In the genomic region with DNA sequence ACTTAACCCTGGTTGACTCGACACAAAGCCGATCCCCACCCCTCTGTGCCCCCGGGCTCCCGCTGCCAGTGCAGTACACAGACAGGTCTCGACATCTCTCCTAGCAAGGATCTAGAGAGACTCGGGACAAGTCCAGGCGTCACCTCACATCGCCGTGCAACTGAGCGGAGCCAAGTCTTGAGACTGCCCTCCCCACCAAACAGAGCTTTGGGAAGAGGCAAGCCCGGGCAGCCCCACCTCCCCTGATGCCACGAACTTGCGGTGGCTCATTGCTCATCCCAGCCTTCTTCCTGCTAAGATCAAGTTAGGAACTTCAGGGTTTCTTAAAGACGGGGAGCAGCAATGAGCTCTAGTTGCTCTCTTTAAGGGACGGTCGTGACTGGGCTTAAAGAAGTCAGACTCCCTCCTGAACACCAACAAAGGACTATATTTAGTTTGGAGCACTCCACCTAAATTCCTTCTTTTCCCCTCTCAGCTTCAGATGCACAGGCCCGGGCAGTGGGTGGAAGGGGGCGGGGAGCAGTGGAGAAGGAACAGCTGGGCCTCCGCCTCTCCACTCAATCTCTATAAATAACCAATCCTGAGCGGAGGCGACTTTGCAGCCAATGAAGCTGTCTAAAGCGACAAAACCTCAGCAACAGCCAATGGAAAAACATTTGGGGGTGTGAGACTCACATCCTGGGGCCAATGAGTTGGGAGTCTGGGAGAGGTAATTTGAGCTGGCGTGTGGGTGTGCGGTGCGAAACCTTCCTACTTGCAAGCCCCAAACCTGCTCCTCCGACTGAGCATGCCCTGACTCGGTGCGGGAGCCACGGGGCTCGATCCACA, we compare ENCODE assay signal across 8 mouse cellular contexts. TPM values are rescaled to one million over a fixed set of nuclear protein-coding genes. Genes with fewer than 3 reads are reported as not detected.
DNase-seq lines count a peak whose midpoint lies in the region; ATAC-seq and TF ChIP-seq lines count a peak whose summit lies in the region.

No protein-coding gene starts in this region.

- H3K4me2 ChIP-seq in heart, embryonic 11.5 days = peak overlapping the region; percentile 71
- H3K4me2 ChIP-seq in kidney, embryonic 16.5 days (replicated peaks; ENCODE audit: low read depth, low read length) = peak overlapping the region; percentile 85
- H3K4me2 ChIP-seq in myocyte (ENCODE audit: low read depth) = peak overlapping the region; percentile 94

- no peaks in the 10 kb centered on the region for H3K79me2 ChIP-seq in liver, adult 2 months (ENCODE audit: control insufficient read depth, insufficient read depth, low read length)
- peaks cover 36% of the 10 kb centered on the region for H3K79me2 ChIP-seq in myocyte (ENCODE audit: control insufficient read depth, insufficient read depth)

- WGBS in heart, embryonic 11.5 days (ENCODE audit: insufficient replicate concordance) = under 1% methylated on average over 30 of the region's 30 CpGs
- WGBS in kidney, embryonic 16.5 days = under 1% methylated on average over 30 of the region's 30 CpGs
- WGBS in liver, adult 2 months = under 1% methylated on average over 30 of the region's 30 CpGs

- TF ChIP-seq POLR2A in brain, embryonic 14.5 days (IDR thresholded peaks at IDR 0.05; ENCODE audit: borderline replicate concordance, extremely low read depth, insufficient read depth, insufficient read length, poor library complexity, severe bottlenecking) = no peak
- TF ChIP-seq POLR2A in liver, adult 2 months (IDR thresholded peaks at IDR 0.05; ENCODE audit: extremely low read depth, insufficient read depth, low read length) = 0 out of 2 replicates have a peak, but pooled peaks have one; percentile 2
- TF ChIP-seq POLR2A in myocyte (IDR thresholded peaks at IDR 0.05; ENCODE audit: insufficient read length, low read depth) = peak; percentile 78

- no peak for TF ChIP-seq CTCF in brain, embryonic 14.5 days (IDR thresholded peaks at IDR 0.05; ENCODE audit: borderline replicate concordance, extremely low read depth, insufficient read depth, insufficient read length)
- no peak for TF ChIP-seq CTCF in liver, adult 2 months (IDR thresholded peaks at IDR 0.05; ENCODE audit: low read depth, low read length)

- H3K9me3 ChIP-seq in erythroblast, embryonic 14.5 days (ENCODE audit: control insufficient read depth, low read length) = no peaks in the 10 kb centered on the region
- no peaks in the 10 kb centered on the region for H3K9me3 ChIP-seq in heart, embryonic 11.5 days (replicated peaks; ENCODE audit: control insufficient read depth, low read length)
- no peaks in the 10 kb centered on the region for H3K9me3 ChIP-seq in kidney, embryonic 16.5 days (ENCODE audit: low read length)

- H3K27me3 ChIP-seq in erythroblast, embryonic 14.5 days (ENCODE audit: control insufficient read depth) = peaks cover 22% of the 10 kb centered on the region
- H3K27me3 ChIP-seq in heart, embryonic 11.5 days (ENCODE audit: control insufficient read depth, insufficient read depth, low read length) = no peaks in the 10 kb centered on the region
- H3K27me3 ChIP-seq in kidney, embryonic 16.5 days (ENCODE audit: insufficient read depth, low read length) = no peaks in the 10 kb centered on the region
- H3K27me3 ChIP-seq in liver, adult 2 months (ENCODE audit: control insufficient read depth, insufficient read depth, low read length) = no peaks in the 10 kb centered on the region
- no peaks in the 10 kb centered on the region for H3K27me3 ChIP-seq in myocyte (ENCODE audit: control insufficient read depth, insufficient read depth, insufficient read length)
- no peaks in the 10 kb centered on the region for H3K27me3 ChIP-seq in splenic B cell, adult 2 months (ENCODE audit: control insufficient read depth, insufficient read depth, low read length, poor library complexity, severe bottlenecking)

- DNase-seq in 416B (ENCODE audit: low read depth) = peak; percentile 100
- peak; percentile 100 for DNase-seq in brain, embryonic 14.5 days (ENCODE audit: low read depth)
- peak; percentile 95 for DNase-seq in liver, adult 2 months (ENCODE audit: extremely low read depth, low read depth, low spot score)
- peak; percentile 71 for DNase-seq in splenic B cell, adult 2 months (ENCODE audit: low read depth, low spot score)

- peak overlapping the region; percentile 60 for H3ac ChIP-seq in myocyte (ENCODE audit: control insufficient read depth, insufficient read length)

- H3K36me3 ChIP-seq in erythroblast, embryonic 14.5 days (ENCODE audit: control insufficient read depth) = no peaks in the 10 kb centered on the region
- H3K36me3 ChIP-seq in heart, embryonic 11.5 days (ENCODE audit: control insufficient read depth, insufficient read depth, low read length) = no peaks in the 10 kb centered on the region
- no peaks in the 10 kb centered on the region for H3K36me3 ChIP-seq in kidney, embryonic 16.5 days (ENCODE audit: insufficient read depth, low read length)
- no peaks in the 10 kb centered on the region for H3K36me3 ChIP-seq in liver, adult 2 months (ENCODE audit: control insufficient read depth, insufficient read depth, low read length)
- H3K36me3 ChIP-seq in myocyte (ENCODE audit: control insufficient read depth, insufficient read depth) = no peaks in the 10 kb centered on the region
- H3K36me3 ChIP-seq in splenic B cell, adult 2 months (ENCODE audit: control insufficient read depth, insufficient read depth, low read length, poor library complexity, severe bottlenecking) = no peaks in the 10 kb centered on the region

- peaks cover 38% of the 10 kb centered on the region for H3K4me1 ChIP-seq in erythroblast, embryonic 14.5 days (ENCODE audit: control insufficient read depth)
- H3K4me1 ChIP-seq in heart, embryonic 11.5 days (ENCODE audit: control insufficient read depth, insufficient read depth, low read length) = 0 out of 2 replicates have a peak, but pooled peaks cover 2% of the 10 kb centered on the region
- peaks cover 9% of the 10 kb centered on the region for H3K4me1 ChIP-seq in kidney, embryonic 16.5 days (ENCODE audit: insufficient read depth, low read length)
- peaks cover 8% of the 10 kb centered on the region for H3K4me1 ChIP-seq in liver, adult 2 months (ENCODE audit: control insufficient read depth, insufficient read depth, low read length)

- peak overlapping the region; percentile 94 for H3K27ac ChIP-seq in heart, embryonic 11.5 days (ENCODE audit: low read depth, low read length)
- H3K27ac ChIP-seq in kidney, embryonic 16.5 days (ENCODE audit: low read length) = peak overlapping the region; percentile 94
- peak overlapping the region; percentile 44; the same call in 1 of the 2 replicates for H3K27ac ChIP-seq in liver, adult 2 months (replicated peaks; ENCODE audit: insufficient read depth, low read depth, low read length)

- peak overlapping the region; percentile 86 for H3K9ac ChIP-seq in heart, embryonic 11.5 days (ENCODE audit: low read depth, low read length)
- peak overlapping the region; percentile 85 for H3K9ac ChIP-seq in kidney, embryonic 16.5 days (replicated peaks; ENCODE audit: low read length)
- H3K9ac ChIP-seq in liver, adult 2 months (ENCODE audit: low read depth, low read length) = peak overlapping the region; percentile 68

- H3K4me3 ChIP-seq in erythroblast, embryonic 14.5 days (replicated peaks) = peak overlapping the region; percentile 77
- H3K4me3 ChIP-seq in heart, embryonic 11.5 days (ENCODE audit: low read depth, low read length) = peak overlapping the region; percentile 87
- peak overlapping the region; percentile 90 for H3K4me3 ChIP-seq in kidney, embryonic 16.5 days (ENCODE audit: low read length)
- H3K4me3 ChIP-seq in liver, adult 2 months (ENCODE audit: insufficient read depth, low read depth, low read length) = peak overlapping the region; percentile 69
- H3K4me3 ChIP-seq in myocyte = peak overlapping the region; percentile 99

- peak; percentile 91 for ATAC-seq in heart, embryonic 11.5 days (replicated peaks; ENCODE audit: insufficient number of reproducible peaks, low FRiP score, low TSS enrichment)
- ATAC-seq in kidney, embryonic 16.5 days (ENCODE audit: low FRiP score, low TSS enrichment) = peak; percentile 97

TF ChIP-seq in myocyte, 11 proteins besides CTCF, POLR2A, EP300 and RAD21:
- TF ChIP-seq E2F4 (IDR thresholded peaks at IDR 0.05; ENCODE audit: insufficient read depth) (no peak), MYOG (IDR thresholded peaks at IDR 0.05; ENCODE audit: control insufficient read depth in 1 of 3, insufficient read depth in 1 of 3, insufficient read length in 2 of 3, low read depth in 2 of 3) (peak in 2 of 3 experiments; percentile 43 to 79), USF1 (IDR thresholded peaks at IDR 0.05; ENCODE audit: low read depth) (no peak), SRF (IDR thresholded peaks at IDR 0.05; ENCODE audit: control insufficient read depth, insufficient read length, low read depth) (no peak), REST (IDR thresholded peaks at IDR 0.05; ENCODE audit: insufficient read depth, insufficient read length) (no peak), POLR2AphosphoS2 (IDR thresholded peaks at IDR 0.05; ENCODE audit: insufficient read length, low read depth) (no peak), MYOD1 (IDR thresholded peaks at IDR 0.05; ENCODE audit: control insufficient read depth in 1 of 3, insufficient read length in 2 of 3, low read depth in 2 of 3) (peak; percentile 80 to 87 (median 80)), TCF12 (IDR thresholded peaks at IDR 0.05; ENCODE audit: insufficient read depth, poor library complexity, severe bottlenecking) (no peak), MAX (IDR thresholded peaks at IDR 0.05; ENCODE audit: low read depth) (no peak), CEBPB (IDR thresholded peaks at IDR 0.05; ENCODE audit: insufficient read depth, poor library complexity, severe bottlenecking) (no peak), TCF3 (IDR thresholded peaks at IDR 0.05; ENCODE audit: insufficient read length, low read depth) (no peak)

RNA-seq across cellular contexts. Expression of gene Rap2b, which starts 1.9 kb away (rescaled TPM):
- 8.7 and 9.5 TPM in 2 replicates for polyA plus RNA-seq in brain, embryonic 14.5 days (2012; rRNA removed)
- 0.14 and 0.16 TPM in 2 replicates for polyA plus RNA-seq in erythroblast, embryonic 14.5 days (2012)
- 7.4 and 7.5 TPM in 2 replicates for polyA plus RNA-seq in heart, embryonic 11.5 days (2014; fragmentation: Nextera tagmentation; extraction: Ambion mirVana)
- polyA plus RNA-seq in kidney, embryonic 16.5 days (2015; fragmentation: Nextera tagmentation; extraction: Ambion mirVana) = 5.8 and 5.9 TPM in 2 replicates
- 0.92 and 1.0 TPM in 2 replicates for total RNA-seq in liver, adult 2 months (2014; rRNA removed)
- 0.46 and 0.71 TPM in 2 replicates for polyA plus RNA-seq in liver, adult 2 months (2012; rRNA removed)
- polyA plus RNA-seq in myocyte (2012; fragmentation: generic; extraction: Trizol) = 4.2 TPM

RNA-seq across cellular contexts. Expression of gene B430305J03Rik, which starts 2.4 kb away (rescaled TPM):
- 0.38 and 0.68 TPM in 2 replicates for polyA plus RNA-seq in brain, embryonic 14.5 days (2012; rRNA removed)
- not detected in 2 replicates for polyA plus RNA-seq in erythroblast, embryonic 14.5 days (2012)
- polyA plus RNA-seq in heart, embryonic 11.5 days (2014; fragmentation: Nextera tagmentation; extraction: Ambion mirVana) = not detected in 2 replicates
- not detected in 2 replicates for polyA plus RNA-seq in kidney, embryonic 16.5 days (2015; fragmentation: Nextera tagmentation; extraction: Ambion mirVana)
- under 0.01 TPM in 2 replicates for total RNA-seq in liver, adult 2 months (2014; rRNA removed)
- polyA plus RNA-seq in liver, adult 2 months (2012; rRNA removed) = 0.04 and 0.05 TPM in 2 replicates
- polyA plus RNA-seq in myocyte (2012; fragmentation: generic; extraction: Trizol) = 2.4 TPM

Comparison
In these comparisons a context has a peak if more than half of its experiments do, and no peak if none do; other contexts are left out.
1. Peak in every context shown above with its lines: DNase-seq, ATAC-seq, H3K4me3 ChIP-seq and H3K27ac ChIP-seq.
2. H3K27ac ChIP-seq: peak in every context shown above with its lines; median percentile 94 in heart, embryonic 11.5 days; 94 in kidney, embryonic 16.5 days; 44 in liver, adult 2 months.